Mouse (Mus musculus): Measurements from ENCODE around the gene Tead4. TPM values are rescaled to one million over a fixed set of nuclear protein-coding genes. Genes with fewer than 3 reads are reported as not detected.
"Not testable (repeated sequence)": the region's sequence is repeated elsewhere in the genome, so short reads cannot be mapped to it uniquely, and the experiment has no call there.

Tead4 gene
- total RNA-seq, 2 experiments from 2014 or later: 3.3 to 4.1 TPM

- DNase-seq (ENCODE audit: low spot score in 2 of 2): no peak
Measured at GRCm38 (mm10) chr6:128253111-128253510, 47.5 kb downstream of the Tead4 start.

GRCm38 (mm10) chr6:128250596-128250995, 50.0 kb downstream of the Tead4 start:
- no peak for DNase-seq (ENCODE audit: low spot score in 2 of 2)

GRCm38 (mm10) chr6:128237102-128237763, 63.4 kb downstream of the Tead4 start:
- no peak for DNase-seq (ENCODE audit: low spot score in 2 of 2)

GRCm38 (mm10) chr6:128236581-128236980, 64.0 kb downstream of the Tead4 start:
- no peak for DNase-seq (ENCODE audit: low spot score in 2 of 2)

GRCm38 (mm10) chr6:128234206-128234605, 66.4 kb downstream of the Tead4 start:
- no peak for DNase-seq (ENCODE audit: low spot score in 2 of 2)

- DNase-seq (ENCODE audit: low spot score in 2 of 2): no peak
Measured at GRCm38 (mm10) chr6:128232216-128232615, 68.4 kb downstream of the Tead4 start.

- DNase-seq (ENCODE audit: low spot score in 2 of 2): no peak
Measured at GRCm38 (mm10) chr6:128231741-128232140, 68.9 kb downstream of the Tead4 start.

GRCm38 (mm10) chr6:128227438-128228017, 73.1 kb downstream of the Tead4 start:
- no peak for DNase-seq (ENCODE audit: low spot score in 2 of 2)

GRCm38 (mm10) chr6:128226941-128227340, 73.7 kb downstream of the Tead4 start:
- no peak for DNase-seq (ENCODE audit: low spot score in 2 of 2)

- DNase-seq (ENCODE audit: low spot score in 2 of 2): no peak
Measured at GRCm38 (mm10) chr6:128225846-128226176, 74.8 kb downstream of the Tead4 start.

- no peak for DNase-seq (ENCODE audit: low spot score in 2 of 2)
Measured at GRCm38 (mm10) chr6:128225009-128225845, 75.4 kb downstream of the Tead4 start.

GRCm38 (mm10) chr6:128223159-128223558, 77.5 kb downstream of the Tead4 start:
- DNase-seq (ENCODE audit: low spot score in 2 of 2): no peak

- not testable (repeated sequence) for DNase-seq (ENCODE audit: low spot score in 2 of 2)
Measured at GRCm38 (mm10) chr6:128215004-128215403, 85.6 kb downstream of the Tead4 start.

GRCm38 (mm10) chr6:128209199-128209598, 91.4 kb downstream of the Tead4 start:
- not testable (repeated sequence) for DNase-seq (ENCODE audit: low spot score in 2 of 2)

GRCm38 (mm10) chr6:128208491-128209170, 92.0 kb downstream of the Tead4 start:
- no peak for DNase-seq (ENCODE audit: low spot score in 2 of 2)

GRCm38 (mm10) chr6:128203557-128203956, 97.1 kb downstream of the Tead4 start:
- no peak for DNase-seq (ENCODE audit: low spot score in 2 of 2)

GRCm38 (mm10) chr6:128200847-128201640, 99.6 kb downstream of the Tead4 start:
- peak; percentile 42 to 49 for DNase-seq (ENCODE audit: low spot score in 2 of 2)

GRCm38 (mm10) chr6:128200116-128200846, 100.3 kb downstream of the Tead4 start:
- peak; percentile 96 to 99 for DNase-seq (ENCODE audit: low spot score in 2 of 2)

GRCm38 (mm10) chr6:128183521-128183920, 117.1 kb downstream of the Tead4 start:
- no peak for DNase-seq (ENCODE audit: low spot score in 2 of 2)

- DNase-seq (ENCODE audit: low spot score in 2 of 2): no peak
Measured at GRCm38 (mm10) chr6:128181176-128181575, 119.4 kb downstream of the Tead4 start.

Measured in adrenal gland, postnatal 4 days (tissue).